Mouse (Mus musculus) thymus, postnatal 14 days (tissue): ENCODE measurements at regions not wholly inside any gene's neighbourhood (a gene's known extent, or its start where the extent isn't known, plus 50 kb on each side); places are given as distances from the start of the nearest gene placed in this dataset.

ENCODE experiments used
- DNase-seq: peaks from one replicate; pipeline ENCODE4 v3.0.0; 2021

GRCm38 (mm10) chr8:102845362-102845761 lies 59.9 kb upstream of the Cdh11 start:
- DNase-seq = no peak

- DNase-seq = no peak
These were observed 74.6 kb upstream of the Cdh11 start for GRCm38 (mm10) chr8:102860021-102860420.

DNA sequence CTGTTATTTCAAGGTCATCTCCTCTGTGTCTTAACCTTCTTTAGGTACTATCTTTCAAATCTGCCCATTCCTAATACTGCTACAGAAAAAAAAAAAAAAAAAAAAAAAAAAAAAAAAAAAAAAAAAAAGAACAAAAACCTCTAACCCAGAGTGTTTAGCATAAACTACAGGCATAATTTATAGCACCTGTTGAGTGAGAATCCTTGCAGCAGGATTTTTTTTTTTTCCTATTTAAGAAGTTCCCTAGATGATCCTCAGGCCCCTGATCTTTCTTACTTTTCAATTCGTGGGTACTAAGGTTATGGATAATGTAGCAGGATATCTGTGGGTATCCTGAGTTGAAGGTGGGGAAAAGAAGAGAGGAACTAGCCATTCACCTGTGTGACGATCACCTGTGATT lies 114.1 kb upstream of the Cdh11 start:
- no peak for DNase-seq

DNA sequence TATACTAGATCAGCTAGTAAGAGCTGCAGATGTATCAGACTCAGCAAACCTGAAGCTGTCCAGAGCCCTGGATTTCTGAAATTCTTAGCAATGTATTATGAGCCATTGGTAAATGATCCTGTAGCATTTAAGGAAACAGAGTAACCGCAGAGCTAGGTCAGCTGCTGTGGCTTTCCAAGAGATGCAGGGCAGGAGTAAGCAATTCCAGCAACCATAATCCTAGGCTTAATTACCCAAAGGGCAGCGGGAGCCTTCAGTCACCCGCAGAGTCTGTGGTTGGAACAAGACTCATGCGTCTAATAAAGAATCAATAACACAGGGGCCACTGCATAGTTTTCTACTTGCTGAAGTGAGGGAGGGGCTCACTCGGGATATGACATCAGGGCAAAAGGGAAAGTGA lies 115.2 kb upstream of the Cdh11 start:
- no peak for DNase-seq

- DNase-seq = no peak
These were observed 122.0 kb upstream of the Cdh11 start for GRCm38 (mm10) chr8:102907444-102907843.

DNA sequence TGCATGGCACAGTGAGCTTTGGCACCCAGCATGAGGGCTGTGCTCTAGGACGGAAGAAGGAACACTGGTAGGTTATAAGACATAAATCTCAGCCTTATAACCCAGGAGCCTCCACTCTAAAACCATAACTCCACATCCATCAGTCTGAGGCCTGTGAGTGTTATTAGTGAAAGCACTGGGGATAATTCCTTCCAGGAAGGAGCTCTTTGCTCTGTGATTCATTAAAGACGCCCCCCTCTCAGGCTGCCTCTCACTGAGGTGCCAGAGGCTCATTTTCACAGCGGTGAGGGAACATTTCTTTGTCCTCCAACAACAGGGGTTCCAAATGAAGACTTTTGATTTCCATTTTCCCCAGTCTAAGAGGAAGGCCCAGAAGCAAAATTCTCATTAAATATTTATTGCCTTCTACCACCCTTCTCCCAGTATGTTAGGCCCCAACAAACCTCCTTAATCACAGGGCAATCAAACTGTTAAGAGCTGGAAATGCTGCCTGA lies 145.9 kb upstream of the Cdh11 start:
- DNase-seq = no peak

- no peak for DNase-seq
These were observed 153.3 kb upstream of the Cdh11 start for GRCm38 (mm10) chr8:102938771-102939170.

DNA sequence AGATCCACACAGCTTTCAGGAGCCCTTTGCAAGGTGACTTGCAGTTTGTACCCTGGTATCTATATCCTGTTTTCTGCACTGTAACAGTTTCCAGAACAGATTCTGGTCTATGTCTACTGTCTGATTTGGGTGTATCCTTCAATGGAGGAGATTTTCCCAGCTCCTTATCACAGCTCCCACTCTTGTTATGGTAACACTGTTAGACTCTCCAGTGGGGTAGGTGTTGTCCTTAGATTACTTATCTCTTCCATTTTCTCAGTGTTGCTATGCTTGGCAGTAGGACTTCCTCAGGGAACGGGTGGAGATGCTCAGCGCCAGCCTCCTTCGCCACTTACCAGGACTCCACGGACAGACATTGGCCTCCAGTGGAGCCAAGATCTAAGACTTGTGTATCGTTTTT lies 160.1 kb upstream of the Cdh11 start:
- no peak for DNase-seq

GRCm38 (mm10) chr8:102978161-102978581 lies 192.7 kb upstream of the Cdh11 start:
- no peak for DNase-seq

GRCm38 (mm10) chr8:102983220-102983909 lies 197.9 kb upstream of the Cdh11 start:
- DNase-seq = no peak

DNA sequence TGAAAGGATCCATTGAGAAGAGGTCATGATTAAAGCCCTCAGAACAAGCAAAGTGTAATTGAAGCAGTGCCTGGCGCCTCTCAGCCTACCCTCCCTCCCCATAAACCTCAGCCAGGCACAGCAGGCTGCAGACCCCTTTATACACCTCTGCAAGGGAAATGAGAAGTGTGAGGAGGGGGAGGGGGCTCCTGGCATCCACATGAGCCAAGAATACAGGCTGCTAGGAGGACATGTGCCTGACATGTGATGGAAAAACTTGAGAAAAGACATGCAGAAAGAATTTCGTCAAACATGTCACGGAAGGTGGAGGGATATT lies 198.4 kb upstream of the Cdh11 start:
- DNase-seq = no peak

- no peak for DNase-seq
These were observed 222.0 kb upstream of the Cdh11 start for GRCm38 (mm10) chr8:103007284-103007984.

- no peak for DNase-seq
These were observed 233.7 kb upstream of the Cdh11 start for GRCm38 (mm10) chr8:103019121-103019520.

DNA sequence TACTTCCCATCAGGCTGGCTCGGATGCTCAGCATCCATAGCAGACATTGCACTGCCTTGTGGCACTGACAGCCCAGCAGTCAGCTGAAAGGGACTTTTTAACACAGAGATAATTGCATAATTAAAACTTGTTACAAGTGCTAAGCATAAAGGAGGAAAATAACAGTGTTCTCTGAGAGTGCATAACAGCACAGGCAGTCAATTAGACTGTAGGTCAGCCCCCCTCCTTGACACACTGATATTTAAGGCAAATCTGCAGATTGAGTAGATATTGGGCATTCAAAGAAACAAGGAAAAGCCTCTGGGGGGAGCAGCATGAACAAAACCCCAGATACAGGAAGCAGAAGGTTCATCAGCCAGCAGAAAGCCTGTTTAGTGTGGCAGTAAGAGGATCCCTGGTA lies 237.8 kb upstream of the Cdh11 start:
- no peak for DNase-seq

GRCm38 (mm10) chr8:103031708-103032107 lies 246.3 kb upstream of the Cdh11 start:
- no peak for DNase-seq

GRCm38 (mm10) chr8:103033956-103034355 lies 248.5 kb upstream of the Cdh11 start:
- no peak for DNase-seq

DNA sequence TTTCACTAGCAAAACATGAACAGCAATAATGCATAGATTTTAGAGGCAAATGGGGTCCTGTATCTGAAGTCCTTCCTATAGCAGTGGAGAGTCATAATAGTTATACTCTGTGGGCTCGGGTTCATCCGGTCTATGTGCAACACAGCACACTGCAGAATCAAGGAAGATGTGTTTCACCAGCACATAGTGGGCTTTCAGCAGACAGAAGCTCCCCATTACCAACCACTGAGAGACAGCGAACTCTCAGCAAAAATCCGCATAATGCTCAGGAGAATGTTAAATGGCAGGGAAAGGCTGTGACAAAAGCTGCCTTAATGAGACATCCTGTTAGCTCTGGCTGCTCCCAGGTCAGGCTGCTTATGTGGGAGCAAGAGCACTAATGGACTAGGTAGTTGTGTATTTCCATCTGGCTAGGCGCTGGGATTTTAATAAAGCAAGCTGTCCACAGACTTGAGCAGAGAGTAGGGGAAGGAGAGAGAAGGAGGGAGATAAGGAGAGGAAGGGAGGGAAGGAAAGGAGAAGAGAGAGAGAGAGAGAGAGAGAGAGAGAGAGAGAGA lies 286.7 kb upstream of the Cdh11 start:
- no peak for DNase-seq

GRCm38 (mm10) chr8:103072646-103073045 lies 287.2 kb upstream of the Cdh11 start:
- DNase-seq = no peak

DNA sequence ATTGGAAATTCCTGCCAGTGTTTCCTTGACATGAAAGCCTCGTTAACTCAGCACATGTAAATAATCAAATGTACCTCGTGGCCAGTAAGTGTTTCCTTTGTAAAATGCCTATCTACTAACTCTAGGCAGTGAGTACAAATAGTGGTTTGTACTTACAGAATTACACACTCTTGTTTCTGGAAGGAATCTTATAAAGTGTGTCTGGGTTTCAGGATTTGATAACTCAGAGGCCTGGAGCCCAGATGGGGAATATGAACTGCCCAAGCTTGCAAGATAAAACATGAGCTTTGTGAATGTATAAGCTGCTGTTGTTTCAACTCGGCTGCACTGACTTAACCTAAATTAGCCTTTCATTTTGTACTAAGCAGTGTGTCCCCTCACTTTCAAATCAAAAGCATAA lies 293.1 kb upstream of the Cdh11 start:
- DNase-seq = no peak

DNA sequence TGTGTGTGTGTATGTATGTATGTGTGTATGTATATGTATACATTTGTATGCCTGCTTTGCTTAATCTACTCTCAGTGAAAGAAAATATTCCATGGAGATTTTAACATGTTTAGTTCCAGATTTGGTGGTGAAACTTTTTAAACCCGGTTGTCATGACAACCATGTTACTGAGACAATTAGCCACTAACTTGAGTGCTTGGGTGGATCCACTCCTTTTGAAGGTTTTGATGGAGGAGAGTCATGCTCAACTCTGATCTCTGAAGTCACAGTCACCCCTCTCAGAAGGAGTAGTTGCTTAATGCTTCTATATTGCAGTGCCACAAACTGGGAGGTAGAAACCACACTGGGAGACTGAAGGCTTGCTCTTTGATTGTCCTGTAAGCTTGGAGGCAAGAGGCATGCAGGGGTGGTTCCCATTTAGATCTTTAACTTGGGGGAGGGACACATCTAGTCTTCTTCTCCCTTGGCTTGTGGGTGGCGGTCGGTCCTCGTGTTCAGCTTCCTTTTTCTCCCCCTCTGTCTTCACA lies 301.6 kb upstream of the Cdh11 start:
- DNase-seq = no peak

DNA sequence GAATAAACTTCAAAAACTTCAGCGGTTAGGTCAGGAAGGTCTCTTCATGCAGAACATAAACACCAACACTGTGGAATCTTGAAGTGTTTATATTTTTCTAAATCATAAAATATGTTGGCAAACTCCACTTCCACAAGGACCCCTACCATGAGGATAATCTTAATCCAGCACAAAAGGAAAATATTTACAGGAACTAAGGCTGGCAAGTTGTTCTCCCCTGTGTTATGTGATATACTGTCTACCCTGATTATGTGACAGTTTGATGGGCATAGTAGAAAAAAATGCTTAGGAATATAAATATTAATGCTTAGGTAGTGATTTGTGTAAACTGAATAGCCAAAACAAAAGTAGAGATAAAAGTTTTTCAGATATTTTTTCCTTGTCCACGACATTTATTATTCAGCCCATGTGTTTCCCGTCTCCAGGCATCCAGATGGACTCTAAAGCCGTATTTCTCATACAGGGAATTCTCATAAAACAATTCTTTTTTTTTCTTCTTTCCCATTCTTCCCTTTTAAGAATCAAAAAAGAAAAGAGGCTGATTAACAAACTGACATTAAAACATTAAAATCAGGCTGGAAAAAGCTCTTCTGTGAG lies 311.2 kb upstream of the Cdh11 start:
- DNase-seq = no peak

GRCm38 (mm10) chr8:103125581-103125980 lies 340.1 kb upstream of the Cdh11 start:
- DNase-seq = no peak

DNA sequence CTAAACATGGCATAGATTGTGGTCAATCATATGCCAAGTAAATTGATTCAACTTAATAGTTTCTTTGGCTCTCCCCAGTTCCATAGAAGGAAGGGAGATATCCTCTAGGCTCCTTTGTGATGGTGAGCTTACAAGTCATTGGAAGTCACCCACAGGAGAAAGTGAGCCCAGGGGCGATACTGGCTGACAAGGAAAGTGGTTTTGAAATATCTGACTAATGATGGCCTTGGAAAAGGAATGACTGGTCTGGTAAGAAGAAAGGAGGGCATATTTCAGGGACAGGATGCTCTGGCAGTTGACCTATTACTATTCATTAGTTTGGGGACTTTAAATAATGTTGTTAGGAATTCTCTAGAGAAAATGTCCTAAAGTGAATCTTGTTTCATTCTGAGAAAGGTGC lies 352.7 kb upstream of the Cdh11 start:
- no peak for DNase-seq

DNA sequence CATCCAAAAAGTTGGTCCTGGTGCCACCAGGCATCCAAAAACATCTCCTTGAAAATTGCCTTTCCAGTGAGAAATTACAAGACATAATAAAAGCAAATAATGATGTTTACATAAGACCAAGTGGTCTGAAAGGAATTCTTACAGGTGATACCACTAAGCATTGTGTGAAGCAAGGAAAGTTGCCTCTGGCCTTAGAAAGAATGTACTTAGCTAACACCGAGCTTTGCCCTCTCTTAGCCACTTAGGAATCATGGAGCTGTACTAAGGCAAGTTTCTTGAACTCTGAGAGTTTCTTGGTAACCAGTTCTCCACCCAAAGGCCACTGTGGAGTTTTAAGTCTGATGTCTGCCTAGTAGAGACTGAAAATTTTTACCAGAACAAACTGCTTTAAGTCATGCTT lies 359.4 kb upstream of the Cdh11 start:
- DNase-seq = no peak
